Mouse (Mus musculus): ENCODE data around the gene Zfp644.

The Zfp644 gene

DNA sequence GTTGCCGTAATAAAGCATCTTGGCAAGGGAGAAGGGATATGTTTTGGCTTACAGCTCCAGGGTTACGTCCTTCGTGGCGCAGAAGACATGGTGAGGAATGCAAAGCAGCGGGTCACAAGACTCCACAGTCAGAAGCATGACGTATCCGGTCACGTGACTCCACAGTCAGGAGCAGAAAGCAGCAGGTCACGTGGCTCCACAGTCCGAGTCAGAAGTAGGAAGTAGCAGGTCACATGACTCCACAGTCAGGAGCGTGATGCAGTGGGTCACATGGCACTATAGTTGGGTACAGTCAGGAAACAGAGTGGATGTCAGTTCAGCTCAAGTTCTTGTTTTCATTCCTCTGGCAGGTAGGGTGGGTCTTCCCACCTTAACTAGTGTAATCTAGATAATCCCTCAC, 107.4 kb downstream of the Zfp644 start:
- DNase-seq, result peak; percentile 21

DNA sequence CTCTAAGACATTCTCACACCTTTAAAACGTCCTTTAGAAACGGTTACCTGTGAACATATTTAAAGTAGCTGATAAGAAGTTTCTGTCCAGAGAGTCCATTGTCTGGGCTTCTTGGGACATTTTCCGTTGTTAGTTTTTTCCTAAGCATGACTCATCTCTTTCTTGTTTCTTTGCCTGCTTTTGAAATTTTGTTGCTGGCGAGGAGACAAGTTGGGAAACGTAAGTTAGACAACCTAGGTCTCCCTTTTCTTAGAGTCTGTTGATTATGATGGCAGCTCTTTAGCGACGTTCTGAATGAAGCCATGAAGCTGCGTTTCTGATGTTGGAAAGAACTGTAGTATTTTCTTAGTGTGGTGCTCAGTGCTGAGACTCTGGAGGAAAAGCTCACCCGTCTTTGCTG, 108.1 kb downstream of the Zfp644 start:
- DNase-seq, result no peak

DNA sequence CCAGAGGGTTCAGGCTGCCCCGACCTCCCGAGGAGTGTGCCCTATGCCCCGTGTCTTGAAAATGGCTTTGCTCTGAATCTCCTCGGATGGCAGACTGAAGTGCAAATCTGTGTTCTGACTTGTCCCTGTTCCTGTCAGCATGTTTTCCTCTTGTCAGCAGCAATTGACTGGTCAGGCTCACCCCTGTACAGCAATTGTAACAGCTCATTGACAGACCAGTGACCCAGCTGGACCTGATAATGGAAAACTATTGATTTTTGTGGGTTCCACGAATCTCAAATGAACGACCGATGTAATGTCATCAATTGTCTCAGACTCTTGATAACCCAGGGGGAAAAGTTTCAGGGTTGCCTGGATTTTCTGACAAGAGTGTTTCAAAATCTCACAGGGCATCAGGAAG, 116.1 kb downstream of the Zfp644 start:
- DNase-seq, result no peak

DNA sequence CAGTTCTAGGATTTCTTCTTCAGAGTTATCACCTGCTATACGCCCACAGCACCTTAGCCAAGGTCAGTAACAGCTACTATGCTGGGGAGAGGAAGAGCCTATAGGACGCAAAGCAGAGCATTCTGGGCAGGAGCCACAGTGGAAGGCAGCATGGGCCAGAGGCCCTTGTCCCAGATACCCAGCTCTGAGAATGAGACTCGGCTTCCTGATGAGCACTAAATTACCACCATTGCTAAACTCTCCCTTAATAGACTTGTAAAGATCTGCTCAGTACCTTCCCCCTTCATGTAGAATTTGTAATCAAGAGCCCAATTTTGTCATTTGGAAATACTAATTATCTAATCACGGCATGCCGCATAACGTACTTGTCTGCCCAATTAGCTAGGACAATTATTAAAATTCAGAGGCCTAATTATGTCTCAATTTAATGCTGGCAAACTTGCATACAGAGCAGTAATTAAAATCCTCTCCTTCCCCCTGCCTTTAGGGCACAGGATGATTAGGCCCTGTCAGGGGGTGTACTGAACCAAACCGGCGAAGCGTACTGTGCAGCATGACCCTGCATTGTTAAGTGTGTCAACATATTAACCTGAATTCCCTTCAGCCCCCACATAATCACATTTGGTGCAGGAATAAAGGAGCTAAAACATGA, 119.7 kb downstream of the Zfp644 start:
- no peak for DNase-seq

DNA sequence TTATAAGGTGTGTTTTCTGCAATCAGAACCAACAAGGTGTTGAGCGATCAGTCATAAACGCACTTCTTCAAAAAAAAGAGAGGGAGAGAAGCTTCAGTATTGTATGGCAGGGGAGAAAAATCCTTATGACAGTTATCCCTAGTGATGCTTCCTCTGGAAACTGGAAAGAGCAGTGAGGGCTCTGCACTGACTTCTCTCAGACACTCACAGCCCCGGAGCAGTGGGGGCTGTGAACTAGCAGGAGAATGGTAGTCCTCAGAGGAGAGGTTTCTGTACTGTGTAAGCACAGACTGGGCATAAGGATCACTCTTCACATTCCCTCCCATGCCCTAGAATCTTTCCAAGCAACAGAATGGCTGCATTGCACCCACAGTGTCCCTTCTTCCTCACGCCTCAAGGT, 122.0 kb downstream of the Zfp644 start:
- DNase-seq, result no peak

DNA sequence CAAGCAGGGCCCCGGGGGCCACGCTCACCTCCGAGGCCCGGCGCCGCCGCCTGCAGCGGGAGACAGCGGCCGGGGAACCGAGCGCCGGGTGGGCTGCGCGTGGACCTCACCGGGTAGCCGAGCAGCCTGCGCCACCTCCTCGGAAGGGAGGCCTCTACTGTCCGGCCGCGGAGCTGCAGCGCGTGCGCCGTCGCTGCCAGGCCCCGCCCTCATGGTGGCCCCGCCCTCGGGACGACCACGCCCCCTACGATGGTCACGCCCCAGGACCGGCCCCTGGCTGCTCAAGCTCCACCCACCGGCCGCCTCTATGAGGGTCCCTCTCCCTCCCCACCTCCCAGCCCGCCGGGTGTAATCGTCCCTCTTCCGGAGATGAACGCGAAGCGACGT, 122.5 kb downstream of the Zfp644 start:
- DNase-seq, result peak; percentile 81

DNA sequence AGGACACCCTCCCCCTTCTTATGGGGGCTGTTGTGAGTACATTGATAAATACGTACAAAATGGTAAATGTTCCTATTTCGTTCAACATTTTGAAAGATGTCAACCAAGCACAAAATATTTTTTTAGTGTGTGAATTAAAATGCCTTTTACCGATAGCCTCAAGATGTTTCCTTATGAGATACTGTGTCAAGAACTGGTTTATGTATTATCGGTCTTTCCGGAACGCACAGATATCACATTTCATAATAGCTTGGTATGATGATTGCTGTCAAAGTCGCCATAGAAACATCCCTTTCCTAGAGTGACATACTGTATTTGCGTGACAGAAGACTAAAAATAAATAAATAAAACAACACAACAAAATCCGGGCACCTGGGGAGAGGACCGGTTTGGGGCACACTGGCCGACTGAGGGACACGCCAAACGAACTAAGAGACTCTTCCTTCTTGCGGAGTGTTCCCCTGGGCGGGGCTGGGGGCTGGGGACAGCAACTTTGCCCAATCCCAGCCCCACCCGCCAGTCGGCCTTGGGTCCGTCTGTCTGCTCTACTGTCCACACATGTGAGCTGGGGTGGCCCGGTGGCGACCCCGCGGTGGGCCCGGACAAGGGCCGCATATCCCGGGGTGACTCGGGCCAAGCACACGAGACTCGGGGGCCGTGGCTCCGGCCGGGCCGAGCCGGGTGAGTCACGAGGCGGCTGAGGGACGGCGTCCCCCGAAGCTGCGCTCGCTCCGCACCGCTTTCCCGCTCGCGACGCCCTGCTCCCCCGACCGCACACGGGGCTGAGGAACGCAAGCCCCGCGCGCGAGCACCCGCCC, 123.1 kb downstream of the Zfp644 start:
- DNase-seq, result peak; percentile 27
